Mouse (Mus musculus): ENCODE results near the gene Apbb2.

DNA sequence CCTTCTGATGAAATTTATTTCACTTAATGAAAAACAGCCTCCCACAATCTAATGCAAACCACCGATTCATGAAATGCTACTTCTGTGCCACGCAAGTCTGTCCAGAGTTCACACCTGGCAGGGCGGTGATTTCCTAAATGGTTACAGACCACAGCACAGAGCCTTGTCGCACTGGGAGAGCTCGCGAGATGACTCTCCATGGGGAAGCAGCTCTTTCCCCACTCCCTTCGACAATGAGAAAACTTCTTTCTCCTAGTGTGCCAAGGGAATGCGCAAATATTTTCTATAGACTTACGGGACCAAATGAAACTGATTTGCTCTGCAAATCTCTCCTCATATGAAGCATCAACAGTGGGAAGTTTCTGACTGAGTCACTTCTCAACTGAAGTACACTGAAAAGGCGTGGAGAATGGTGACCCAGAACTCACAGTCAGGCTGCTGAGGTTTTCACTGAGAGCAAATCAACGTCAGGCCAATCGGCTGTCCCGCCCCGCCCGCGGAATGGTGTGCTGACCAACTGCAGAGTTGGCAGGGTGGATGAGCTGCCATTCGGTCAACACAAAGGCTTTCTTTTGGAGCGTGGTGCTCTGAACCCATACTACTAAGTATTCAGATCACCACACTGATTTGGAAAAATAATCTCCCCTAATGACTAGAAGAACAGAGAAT, 225.6 kb downstream of the Apbb2 start:
- TF ChIP-seq CTCF (IDR thresholded peaks at IDR 0.05; ENCODE audit: control insufficient read depth, insufficient read depth, insufficient read length) (no peak), MAX (IDR thresholded peaks at IDR 0.05) (no peak), CEBPB (IDR thresholded peaks at IDR 0.05; ENCODE audit: low read depth) (no peak), MYOD1 (IDR thresholded peaks at IDR 0.05; ENCODE audit: control insufficient read depth, insufficient read length, low read depth) (no peak)
